Mouse (Mus musculus) right cerebral cortex, adult 2 months (tissue): ENCODE results near the gene C530008M17Rik.

Experiments used
- DNase-seq, 2 experiments: peaks; one replicate each; pipeline ENCODE4 v3.0.0; 2021 to 2022; ENCODE audit warnings: low spot score in 2 of 2

C530008M17Rik gene

GRCm38 (mm10) chr5:76665421-76665820 is 9.1 kb downstream of the C530008M17Rik start:
- no peak for DNase-seq

- DNase-seq, result no peak
Measured at GRCm38 (mm10) chr5:76666026-76666756, 9.9 kb downstream of the C530008M17Rik start.

DNA sequence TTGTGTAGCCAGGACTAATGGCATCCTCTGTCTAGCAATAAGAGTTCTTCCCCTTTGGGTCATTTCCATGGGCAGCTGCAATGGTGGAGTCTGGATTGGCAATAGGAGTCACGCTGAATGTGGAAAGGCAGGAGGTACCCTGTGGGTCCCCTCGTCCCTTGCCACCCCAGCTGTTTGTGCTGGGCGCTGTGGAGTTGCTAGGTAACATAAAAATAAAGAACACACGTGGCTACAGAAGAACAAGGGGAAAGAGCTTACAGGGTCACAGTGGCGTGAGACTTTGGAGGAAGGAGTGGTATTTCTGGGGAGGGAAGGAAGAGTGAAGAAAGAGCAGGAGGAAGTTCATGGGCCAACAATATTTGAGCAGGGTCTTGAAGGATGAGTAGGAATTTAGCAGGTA is 11.8 kb downstream of the C530008M17Rik start:
- no peak for DNase-seq

GRCm38 (mm10) chr5:76668547-76668946 is 12.2 kb downstream of the C530008M17Rik start:
- DNase-seq, result no peak

GRCm38 (mm10) chr5:76670183-76670582 is 13.9 kb downstream of the C530008M17Rik start:
- no peak for DNase-seq

GRCm38 (mm10) chr5:76674022-76674653 is 17.8 kb downstream of the C530008M17Rik start:
- no peak for DNase-seq

- no peak for DNase-seq
Measured at GRCm38 (mm10) chr5:76675369-76675768, 19.1 kb downstream of the C530008M17Rik start.

- no peak for DNase-seq
Measured at GRCm38 (mm10) chr5:76680959-76681358, 24.6 kb downstream of the C530008M17Rik start.

DNA sequence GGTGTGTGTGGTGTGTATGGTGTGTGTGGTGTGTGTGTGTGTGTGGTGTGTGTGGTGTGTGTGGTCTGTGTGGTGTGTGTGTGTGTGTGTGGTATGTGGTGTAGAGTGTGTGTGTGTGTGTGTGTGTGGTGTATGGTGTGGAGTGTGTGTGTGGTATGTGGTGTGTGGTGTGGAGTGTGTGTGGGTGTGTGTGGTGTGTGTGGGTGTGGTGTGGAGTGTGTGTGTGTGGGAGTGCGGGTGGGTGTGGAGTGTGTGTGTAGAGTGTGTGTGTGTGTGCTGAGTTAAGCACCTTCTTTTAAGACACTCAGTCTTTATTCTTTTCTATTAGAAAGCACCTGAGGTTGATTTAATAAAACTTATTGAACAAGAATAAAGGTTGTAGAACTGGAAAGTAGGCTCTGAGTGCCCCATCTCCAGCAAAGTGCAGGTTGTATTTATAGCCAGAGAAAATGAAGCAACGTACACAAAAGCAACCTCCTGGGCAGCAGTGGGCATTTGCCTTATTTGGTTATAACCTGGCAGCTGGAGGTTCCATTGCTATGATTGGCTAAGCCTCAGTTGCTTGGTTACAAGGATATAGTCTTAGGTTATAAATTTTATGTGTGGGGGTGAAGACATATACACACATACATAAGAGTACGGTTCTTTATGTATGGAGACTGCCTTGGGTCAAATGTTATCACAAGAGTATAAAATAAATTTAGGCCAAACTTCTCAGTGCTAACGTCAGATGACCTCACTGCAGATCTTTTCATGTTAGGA is 25.8 kb downstream of the C530008M17Rik start:
- no peak for DNase-seq

DNA sequence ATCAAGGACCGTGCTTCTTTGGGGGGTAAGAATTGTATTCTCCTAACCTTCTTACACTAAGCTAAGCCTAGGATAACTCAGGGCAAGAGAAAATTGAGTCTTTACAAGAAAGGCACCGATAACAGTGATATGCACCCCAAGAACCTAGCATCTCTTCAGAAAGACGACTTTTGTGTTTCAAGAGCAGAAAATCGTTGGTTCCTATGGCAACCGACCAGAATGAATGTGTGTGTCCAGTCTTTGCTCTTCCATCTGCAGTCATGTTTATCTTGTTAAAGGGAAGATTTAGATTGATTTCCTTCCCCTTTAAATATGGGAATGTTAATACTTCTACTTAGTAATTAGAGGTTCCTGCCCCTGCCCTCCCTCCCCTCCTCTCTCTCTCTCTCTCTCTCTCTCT is 27.1 kb downstream of the C530008M17Rik start:
- peak in 1 of 2 experiments; percentile 15 for DNase-seq

- DNase-seq, result no peak
Measured at GRCm38 (mm10) chr5:76684658-76685605, 28.6 kb downstream of the C530008M17Rik start.

DNA sequence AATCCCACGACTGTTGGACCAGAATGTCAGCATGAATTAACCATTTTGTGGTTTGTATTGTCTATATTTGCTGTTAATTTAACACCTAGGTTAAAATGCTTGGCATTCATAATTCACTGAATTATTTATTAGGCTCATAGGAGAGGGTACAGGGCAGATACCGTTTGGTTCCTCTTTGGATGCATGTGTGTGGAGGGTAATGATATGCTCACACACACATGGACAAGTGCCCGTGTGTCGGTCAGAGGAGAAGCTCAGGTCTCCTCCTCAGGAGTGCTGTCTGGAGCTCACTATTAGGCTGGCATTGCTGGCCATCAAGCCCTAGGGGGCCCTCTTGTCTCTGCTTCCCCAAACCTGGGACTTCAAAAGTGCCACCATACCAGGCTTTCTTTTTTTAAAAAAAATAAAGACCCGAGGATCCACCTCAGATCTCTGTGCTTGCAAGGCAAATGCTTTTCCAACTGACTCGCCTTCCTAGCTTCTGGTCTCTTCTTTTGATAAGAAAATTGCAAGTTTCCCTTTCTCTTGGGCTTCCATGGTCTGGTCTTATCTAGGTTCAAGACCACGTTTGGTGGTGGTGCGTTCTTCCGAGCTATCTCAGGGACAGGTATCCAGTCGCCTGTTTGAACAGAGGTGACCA is 31.8 kb downstream of the C530008M17Rik start:
- DNase-seq, result no peak

- DNase-seq, result no peak
Measured at GRCm38 (mm10) chr5:76688643-76689042, 32.3 kb downstream of the C530008M17Rik start.

DNA sequence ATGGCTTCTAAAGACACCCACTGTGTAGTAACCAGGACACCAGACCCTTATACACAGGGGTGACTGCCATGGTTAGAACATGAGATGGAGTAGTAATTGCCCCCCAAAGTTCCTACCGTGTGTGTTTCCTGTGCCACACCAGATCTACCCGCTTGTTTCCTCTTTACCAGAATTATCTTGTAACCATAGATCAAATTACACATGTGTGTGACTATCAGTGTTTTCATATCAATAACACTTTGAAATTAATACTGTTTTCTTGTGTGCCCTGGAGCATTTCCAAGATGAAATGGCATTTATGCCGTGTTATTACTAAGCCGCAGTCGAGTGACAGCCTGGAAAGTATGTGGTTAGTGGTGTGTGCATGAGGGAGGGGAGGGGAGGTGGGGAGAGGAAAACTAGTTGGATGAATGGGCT is 33.9 kb downstream of the C530008M17Rik start:
- no peak for DNase-seq

DNA sequence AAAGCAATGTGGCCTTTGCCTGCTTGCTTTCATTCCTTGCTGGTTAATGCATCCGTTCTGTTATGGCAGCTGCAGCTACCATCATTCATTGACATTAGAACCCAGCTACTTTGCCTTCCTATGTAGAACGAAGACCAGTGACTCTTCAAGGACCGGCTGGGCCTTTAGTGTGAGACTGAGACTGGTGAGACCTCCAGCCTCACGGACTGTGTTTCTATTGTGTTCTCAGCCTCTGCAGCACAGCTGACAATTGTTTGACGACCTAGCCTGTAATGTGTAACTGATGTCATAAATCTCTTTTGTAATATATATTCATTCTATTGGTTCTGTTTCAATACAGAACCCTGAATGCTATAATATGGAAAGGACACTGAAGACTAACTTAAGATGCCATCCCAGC is 34.9 kb downstream of the C530008M17Rik start:
- no peak for DNase-seq

DNA sequence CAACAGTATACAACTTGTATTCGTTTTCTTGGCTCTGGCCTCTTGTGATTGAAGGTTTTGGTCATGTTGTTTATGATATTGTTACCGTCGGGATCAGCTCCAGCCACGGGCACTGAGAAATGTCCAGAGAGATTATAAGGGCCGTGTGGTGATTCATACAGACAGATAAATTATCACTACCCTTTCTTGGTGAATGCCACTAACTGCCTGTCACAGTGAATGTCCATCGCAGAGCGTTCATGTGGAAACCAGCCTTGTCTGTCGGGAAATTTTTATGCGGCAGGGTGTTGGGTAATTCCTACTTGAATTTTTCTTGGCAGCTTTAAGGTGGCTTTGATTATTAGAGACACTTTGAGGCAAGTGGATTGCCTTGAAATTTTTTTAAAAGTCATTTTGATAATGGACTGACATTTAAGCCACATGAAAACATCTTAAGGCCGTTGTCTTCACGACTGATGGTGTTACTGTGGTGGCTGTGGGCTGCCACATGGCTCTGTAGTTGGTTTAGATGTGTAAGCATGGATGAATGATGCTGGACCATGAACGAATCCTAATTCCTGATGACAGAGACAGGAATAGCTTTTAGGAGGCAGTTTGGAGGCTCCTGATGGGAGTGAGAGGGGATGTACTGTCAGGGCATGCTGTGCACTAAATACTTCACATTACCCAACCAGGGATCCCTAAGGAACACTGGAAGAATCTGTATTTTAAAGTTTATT is 35.6 kb downstream of the C530008M17Rik start:
- DNase-seq, result no peak

DNA sequence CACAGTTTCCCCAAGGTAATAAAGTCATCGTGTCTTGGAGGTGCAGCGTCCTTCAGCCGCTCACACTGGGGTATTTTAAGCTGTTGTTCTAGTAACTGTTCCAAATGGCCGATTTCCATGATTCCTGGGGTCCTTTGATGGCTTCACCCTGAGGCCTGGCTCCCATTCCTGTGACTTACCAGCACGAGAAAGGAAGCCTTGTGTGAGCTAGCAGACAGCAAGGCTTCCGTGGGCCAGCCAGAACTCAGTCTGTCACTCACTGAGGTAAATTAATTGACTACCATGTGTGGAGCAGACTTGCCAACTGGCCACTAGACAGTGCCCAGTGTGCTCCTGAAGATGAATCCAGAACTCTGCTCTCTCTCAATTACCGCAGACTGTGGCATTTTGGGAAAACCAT is 41.2 kb downstream of the C530008M17Rik start:
- DNase-seq, result no peak

DNA sequence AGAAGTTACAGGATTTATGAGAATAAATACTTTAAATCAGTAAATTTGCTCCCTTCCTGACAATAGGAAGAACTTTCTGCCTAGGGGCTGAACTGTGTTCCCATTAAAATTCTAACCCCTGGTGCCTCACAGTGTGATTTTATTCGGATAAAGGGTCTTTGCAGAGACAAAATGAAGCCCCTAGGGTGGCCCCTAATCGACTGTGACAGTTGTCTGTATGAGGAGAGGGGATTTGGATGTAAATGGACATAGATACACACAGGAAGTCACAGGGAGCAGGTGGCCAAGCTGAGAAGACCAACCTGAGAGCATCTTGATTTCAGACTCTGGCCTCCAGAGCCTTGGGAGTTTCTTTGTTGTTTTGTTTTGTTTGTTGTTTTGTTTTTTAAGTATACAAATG is 41.9 kb downstream of the C530008M17Rik start:
- no peak for DNase-seq

GRCm38 (mm10) chr5:76701127-76701853 is 45.0 kb downstream of the C530008M17Rik start:
- peak; percentile 13 to 20 for DNase-seq

GRCm38 (mm10) chr5:76702104-76702503 is 45.8 kb downstream of the C530008M17Rik start:
- DNase-seq, result peak in 1 of 2 experiments; percentile 7
